Mouse (Mus musculus) hematopoietic multipotent progenitor cell, adult 10-12 weeks (in vitro differentiated cells): ENCODE results near the gene Hist1h4c. TPM values are rescaled to one million over a fixed set of nuclear protein-coding genes. Genes with fewer than 3 reads are reported as not detected.

Experiments used
- polyA plus RNA-seq: library from polyadenylated mRNA; stranded (reverse); fragments of >175 nt; gene quantifications from 2 replicates; pipeline ENCODE4 v1.2.3, GENCODE M21; 2012; ENCODE audit warnings: low replicate concordance

Hist1h4c gene
- polyA plus RNA-seq, result 2.4 and 2.5 TPM in 2 replicates

DNA sequence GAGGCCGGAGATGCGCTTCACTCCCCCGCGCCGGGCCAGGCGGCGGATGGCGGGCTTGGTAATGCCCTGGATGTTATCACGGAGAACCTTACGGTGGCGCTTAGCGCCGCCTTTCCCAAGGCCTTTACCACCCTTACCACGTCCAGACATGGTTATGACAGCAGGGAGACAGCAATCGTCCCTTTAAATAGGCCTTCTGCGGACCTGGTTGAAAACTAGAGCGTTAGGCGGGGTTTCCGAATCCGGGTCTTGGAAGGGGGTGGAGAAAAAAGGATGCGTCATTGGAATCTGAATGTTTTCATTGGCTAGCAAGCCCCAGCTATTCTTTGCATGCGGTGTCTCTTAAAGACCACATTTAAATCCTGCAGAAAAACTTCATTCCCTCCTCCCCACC is at the start of gene Hist1h4c:
Gene Hist1h4c, minus strand, starts transcription at position 155 of the 394 bp plus-strand sequence.

DNA sequence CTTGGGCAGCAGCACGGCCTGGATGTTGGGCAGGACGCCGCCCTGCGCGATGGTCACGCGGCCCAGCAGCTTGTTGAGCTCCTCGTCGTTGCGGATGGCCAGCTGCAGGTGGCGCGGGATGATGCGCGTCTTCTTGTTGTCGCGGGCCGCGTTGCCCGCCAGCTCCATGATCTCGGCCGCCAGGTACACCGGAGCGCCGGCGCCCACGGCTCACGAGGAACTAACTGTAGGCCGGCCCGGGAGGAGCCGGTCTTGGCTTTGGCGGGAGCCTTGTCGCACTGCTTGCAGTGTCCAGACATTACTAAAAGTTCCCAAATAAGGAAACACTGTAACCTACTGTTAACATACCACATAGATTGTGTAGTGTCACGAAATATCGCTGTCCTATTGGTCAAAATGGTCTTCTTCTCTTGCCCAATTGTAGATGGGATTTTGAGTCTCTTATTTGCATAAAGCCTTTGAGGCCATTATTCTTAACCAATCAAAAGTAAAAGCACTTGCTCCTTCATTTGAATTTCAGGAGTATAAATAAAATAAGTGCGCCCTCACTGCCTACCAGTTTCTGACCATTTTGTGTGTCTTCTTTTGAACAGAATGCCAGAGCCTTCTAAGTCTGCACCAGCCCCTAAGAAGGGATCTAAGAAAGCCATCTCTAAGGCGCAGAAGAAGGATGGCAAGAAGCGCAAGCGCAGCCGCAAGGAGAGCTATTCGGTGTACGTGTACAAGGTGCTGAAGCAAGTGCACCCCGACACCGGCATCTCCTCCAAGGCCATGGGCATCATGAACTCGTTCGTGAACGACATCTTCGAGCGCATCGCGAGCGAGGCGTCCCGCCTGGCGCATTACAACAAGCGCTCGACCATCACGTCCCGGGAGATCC is 48.2 kb upstream of the Hist1h4c start, which contains the start of gene Hist1h2bb:
Gene Hist1h2bb, plus strand, starts transcription at position 534 of the 880 bp plus-strand sequence.

DNA sequence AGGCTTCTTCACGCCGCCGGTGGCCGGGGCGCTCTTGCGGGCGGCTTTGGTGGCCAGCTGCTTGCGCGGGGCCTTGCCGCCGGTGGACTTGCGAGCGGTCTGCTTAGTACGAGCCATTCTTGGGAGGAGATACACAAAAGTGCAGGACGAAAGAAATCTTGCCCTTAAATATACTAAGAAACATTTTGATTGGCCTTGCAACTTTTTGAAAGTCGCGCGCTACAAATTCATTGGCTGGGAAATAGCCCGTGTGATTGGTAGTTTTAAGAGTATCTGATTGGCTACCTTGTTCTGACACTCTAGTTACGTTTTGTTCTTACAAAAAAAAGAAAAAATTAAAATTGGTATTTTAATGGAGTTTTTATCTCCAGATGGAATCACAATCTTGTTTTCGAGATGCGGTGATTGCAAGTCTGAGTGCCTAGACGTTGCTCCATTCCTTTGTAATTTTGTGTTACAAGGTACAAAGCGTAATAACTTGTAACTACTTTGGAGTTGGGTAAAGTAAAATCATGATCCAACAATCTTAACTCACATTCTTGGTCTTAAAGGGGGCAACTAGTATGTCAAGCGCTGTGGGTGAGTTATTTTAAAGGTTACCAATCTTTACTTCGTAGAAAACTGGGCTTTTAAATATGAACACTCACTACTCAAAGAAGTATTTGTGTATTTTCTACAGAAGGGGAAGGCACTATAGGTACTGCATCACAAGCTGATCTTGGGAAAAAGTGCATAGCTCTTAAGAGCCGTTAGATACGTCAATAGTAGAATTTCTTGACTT is 47.3 kb upstream of the Hist1h4c start, which contains the start of gene Hist1h3c:
Gene Hist1h3c, minus strand, starts transcription at position 222 of the 781 bp plus-strand sequence.

DNA sequence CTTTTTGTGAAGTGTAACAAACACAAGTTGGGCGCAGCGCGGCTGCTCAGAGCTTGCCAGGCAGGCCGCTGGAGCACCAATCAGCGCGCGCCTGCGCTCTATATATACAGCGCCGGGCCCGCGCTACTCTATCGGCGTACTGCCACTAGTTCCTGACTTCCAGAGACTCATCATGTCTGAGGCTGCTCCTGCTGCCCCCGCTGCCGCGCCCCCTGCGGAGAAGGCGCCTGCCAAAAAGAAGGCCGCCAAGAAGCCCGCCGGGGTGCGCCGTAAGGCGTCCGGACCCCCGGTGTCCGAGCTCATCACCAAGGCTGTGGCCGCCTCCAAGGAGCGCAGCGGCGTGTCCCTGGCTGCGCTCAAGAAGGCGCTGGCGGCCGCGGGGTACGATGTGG is 40.4 kb upstream of the Hist1h4c start, which contains the start of gene Hist1h1c:
Gene Hist1h1c, plus strand, starts transcription at position 132 of the 392 bp plus-strand sequence.

DNA sequence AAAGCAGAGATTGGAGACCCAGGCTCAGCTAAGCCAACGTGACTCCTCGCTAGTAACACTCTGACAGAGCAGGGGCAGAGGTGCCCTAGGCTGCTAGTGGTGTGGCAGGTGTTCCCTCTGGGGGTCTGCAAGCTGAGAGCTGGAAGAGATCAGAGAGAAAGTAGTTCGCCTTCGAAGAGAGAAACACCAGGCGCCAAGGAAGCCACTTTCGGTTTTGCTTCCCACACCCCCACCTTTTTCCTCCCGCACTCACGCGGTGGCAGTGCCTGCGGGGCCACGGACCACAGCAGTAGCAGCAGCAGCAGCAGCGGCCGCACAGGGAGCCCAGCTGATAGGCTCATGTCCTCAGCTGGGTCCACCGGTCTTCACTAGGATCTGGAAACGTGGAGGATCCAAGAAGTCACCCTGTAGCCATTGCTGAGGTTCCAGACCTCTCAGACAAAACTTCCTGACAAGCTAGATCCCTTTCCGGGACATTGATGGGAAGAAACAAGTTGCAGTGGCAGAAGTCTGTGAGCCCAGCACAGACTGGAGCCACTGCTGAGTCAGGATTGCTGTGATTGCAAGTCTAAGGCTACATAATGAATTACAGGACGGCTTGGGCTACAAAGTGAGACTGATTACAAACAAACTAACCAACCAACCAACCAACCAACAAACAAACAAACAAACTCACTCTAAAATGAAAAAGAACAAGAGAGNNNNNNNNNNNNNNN is 12.3 kb upstream of the Hist1h4c start, which contains the start of gene Hfe:
Gene Hfe, minus strand, starts transcription at position 481 of the 716 bp plus-strand sequence.

DNA sequence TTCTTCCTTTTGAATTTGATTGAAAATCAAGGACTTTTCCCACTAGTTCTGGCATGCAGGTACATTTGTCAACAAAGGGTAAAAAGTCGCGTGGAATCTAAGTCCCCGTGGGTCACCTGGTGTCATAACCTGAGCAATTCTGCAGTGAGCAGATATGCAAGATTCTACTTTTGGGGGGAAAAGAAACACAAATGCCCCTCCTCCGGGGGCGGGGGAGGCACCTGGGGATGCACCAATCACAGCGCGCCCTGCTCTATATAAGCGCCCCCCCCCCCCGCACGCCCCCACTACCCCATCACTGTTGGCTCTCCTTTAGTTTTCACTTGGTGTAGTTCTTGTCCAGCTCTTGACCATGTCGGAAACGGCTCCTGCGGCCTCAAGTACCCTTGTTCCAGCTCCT is 2.7 kb downstream of the Hist1h4c start, which contains the start of gene Hist1h1t:
Gene Hist1h1t, plus strand, starts transcription at position 301 of the 400 bp plus-strand sequence.

DNA sequence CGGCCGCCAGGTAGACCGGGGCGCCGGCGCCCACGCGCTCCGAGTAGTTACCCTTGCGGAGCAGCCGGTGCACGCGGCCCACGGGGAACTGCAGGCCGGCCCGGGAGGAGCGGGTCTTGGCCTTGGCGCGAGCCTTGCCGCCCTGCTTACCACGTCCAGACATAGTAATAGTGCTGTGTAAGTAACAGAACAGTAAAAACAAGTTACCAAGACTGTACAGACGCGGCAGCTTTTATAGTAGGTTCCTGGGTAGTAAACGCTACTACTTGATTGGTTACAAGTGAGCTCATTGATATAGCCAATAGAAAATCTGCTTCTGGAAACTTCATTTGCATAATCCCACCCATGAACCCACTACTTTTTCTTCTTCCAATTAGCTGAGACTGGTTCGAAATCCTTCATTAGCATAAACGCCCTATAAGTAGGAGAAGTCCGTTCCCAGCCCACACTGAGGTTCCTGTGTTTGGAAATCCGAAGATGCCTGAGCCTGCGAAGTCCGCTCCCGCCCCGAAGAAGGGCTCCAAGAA is 14.4 kb downstream of the Hist1h4c start, which contains the start of the genes Hist1h2ac and Hist1h2bc:
Gene Hist1h2ac, minus strand, starts transcription at position 194 of the 527 bp plus-strand sequence.
Gene Hist1h2bc, plus strand, starts transcription at position 445 of the 527 bp plus-strand sequence.

Other genes with a start within 250 kb of the Hist1h4c start
- 0.04 TPM in 1 of 2 replicates, not detected in the other for gene Btn1a1, start 232.6 kb downstream of the Hist1h4c start, polyA plus RNA-seq
- gene Btn2a2, start 209.6 kb downstream of the Hist1h4c start, polyA plus RNA-seq, result not detected in 2 replicates
- 10.6 and 15.4 TPM in 2 replicates for gene Hist1h4h, start 167.4 kb downstream of the Hist1h4c start, polyA plus RNA-seq
- gene Hist1h2af, start 164.5 kb downstream of the Hist1h4c start, polyA plus RNA-seq, result 44.2 and 69.4 TPM in 2 replicates
- 1.6 and 7.3 TPM in 2 replicates for gene Hist1h3g, start 163.0 kb downstream of the Hist1h4c start, polyA plus RNA-seq
- 0.36 and 0.54 TPM in 2 replicates for gene Hist1h2bh, start 155.1 kb downstream of the Hist1h4c start, polyA plus RNA-seq
- gene Hist1h3f, start 154.4 kb downstream of the Hist1h4c start, polyA plus RNA-seq, result 2.4 and 2.8 TPM in 2 replicates
- gene Hist1h4f, start 146.8 kb downstream of the Hist1h4c start, polyA plus RNA-seq, result 3.8 and 7.2 TPM in 2 replicates
- gene Hist1h1d, start 145.2 kb downstream of the Hist1h4c start, polyA plus RNA-seq, result 0.55 and 0.68 TPM in 2 replicates
- gene Hist1h3e, start 136.1 kb downstream of the Hist1h4c start, polyA plus RNA-seq, result 3.2 and 3.6 TPM in 2 replicates
- 4.8 and 7.7 TPM in 2 replicates for gene Hist1h2ae, start 127.2 kb downstream of the Hist1h4c start, polyA plus RNA-seq
- 4.5 and 23.6 TPM in 2 replicates for gene Hist1h2bg, start 127.1 kb downstream of the Hist1h4c start, polyA plus RNA-seq
- 2.0 and 4.0 TPM in 2 replicates for gene Hist1h2bf, start 124.3 kb downstream of the Hist1h4c start, polyA plus RNA-seq
- 2.4 and 2.6 TPM in 2 replicates for gene Hist1h2ad, start 124.1 kb downstream of the Hist1h4c start, polyA plus RNA-seq
- 0.33 and 1.7 TPM in 2 replicates for gene Hist1h3d, start 122.7 kb downstream of the Hist1h4c start, polyA plus RNA-seq
- gene Hist1h4d, start 116.9 kb downstream of the Hist1h4c start, polyA plus RNA-seq, result 12.3 and 12.6 TPM in 2 replicates
- gene Hist1h2be, start 77.3 kb downstream of the Hist1h4c start, polyA plus RNA-seq, result 1.4 and 1.7 TPM in 2 replicates
- gene Hist1h1e, start 75.9 kb downstream of the Hist1h4c start, polyA plus RNA-seq, result 5.6 and 11.8 TPM in 2 replicates
- 0.80 and 1.2 TPM in 2 replicates for gene Hist1h2ac, start 14.5 kb downstream of the Hist1h4c start, polyA plus RNA-seq
- gene Hist1h2bc, start 14.3 kb downstream of the Hist1h4c start, polyA plus RNA-seq, result 10.2 and 11.3 TPM in 2 replicates
- not detected in 2 replicates for gene Hist1h1t, start 2.6 kb downstream of the Hist1h4c start, polyA plus RNA-seq
- 12.7 and 34.4 TPM in 2 replicates for gene Hfe, start 12.4 kb upstream of the Hist1h4c start, polyA plus RNA-seq
- gene Hist1h1c, start 40.4 kb upstream of the Hist1h4c start, polyA plus RNA-seq, result 26.1 and 77.9 TPM in 2 replicates
- 0.55 and 4.8 TPM in 2 replicates for gene Hist1h3c, start 47.1 kb upstream of the Hist1h4c start, polyA plus RNA-seq
- gene Hist1h2bb, start 48.3 kb upstream of the Hist1h4c start, polyA plus RNA-seq, result 3.5 and 6.0 TPM in 2 replicates
- gene Hist1h2ab, start 52.7 kb upstream of the Hist1h4c start, polyA plus RNA-seq, result 4.8 and 6.2 TPM in 2 replicates
- 4.0 TPM in 1 of 2 replicates, not detected in the other for gene Hist1h3b, start 53.8 kb upstream of the Hist1h4c start, polyA plus RNA-seq
- gene Hist1h4b, start 58.6 kb upstream of the Hist1h4c start, polyA plus RNA-seq, result 4.4 and 10.3 TPM in 2 replicates
- gene Hist1h4a, start 62.8 kb upstream of the Hist1h4c start, polyA plus RNA-seq, result 5.9 and 9.4 TPM in 2 replicates
- gene Hist1h3a, start 63.9 kb upstream of the Hist1h4c start, polyA plus RNA-seq, result 1.4 and 5.7 TPM in 2 replicates
- 0.40 and 0.81 TPM in 2 replicates for gene Hist1h1a, start 65.2 kb upstream of the Hist1h4c start, polyA plus RNA-seq
- not detected in 2 replicates for gene Trim38, start 71.5 kb upstream of the Hist1h4c start, polyA plus RNA-seq
- not detected in 2 replicates for gene Slc17a2, start 108.5 kb upstream of the Hist1h4c start, polyA plus RNA-seq
- not detected in 2 replicates for gene Slc17a3, start 141.0 kb upstream of the Hist1h4c start, polyA plus RNA-seq
- not detected in 2 replicates for gene Slc17a1, start 169.3 kb upstream of the Hist1h4c start, polyA plus RNA-seq
- gene Slc17a4, start 216.6 kb upstream of the Hist1h4c start, polyA plus RNA-seq, result not detected in 2 replicates
- not detected in 2 replicates for gene Hist1h2ba, start 235.7 kb upstream of the Hist1h4c start, polyA plus RNA-seq
- not detected in 2 replicates for gene Hist1h2aa, start 236.0 kb upstream of the Hist1h4c start, polyA plus RNA-seq